Mouse (Mus musculus): ENCODE data around the gene Bmp2k. TPM values are rescaled to one million over a fixed set of nuclear protein-coding genes. Genes with fewer than 3 reads are reported as not detected.
A peak's percentile ranks its signal among the peaks of the same experiment; 100 is the strongest.

The Bmp2k gene
- polyA plus RNA-seq, 1 experiment from 2014 or later = 8.4 TPM

DNA sequence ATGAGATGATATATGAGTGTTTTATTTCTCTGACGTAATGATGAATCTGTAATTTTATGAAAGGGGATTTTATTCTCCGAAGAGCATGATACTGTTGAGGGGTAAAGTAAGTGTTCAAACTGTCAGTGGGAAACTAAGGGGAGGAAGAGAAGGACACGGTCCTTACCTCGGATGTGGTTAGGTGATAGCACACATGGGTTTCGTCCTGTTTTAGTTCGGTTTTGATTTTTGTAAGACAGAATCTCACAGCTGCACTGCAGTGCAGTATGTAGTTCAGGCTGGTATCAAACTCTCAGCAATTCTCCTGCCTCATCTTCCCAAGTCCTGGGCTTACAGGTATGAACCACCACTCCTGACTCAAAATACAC, 34.6 kb upstream of the Bmp2k start:
- 95% methylated on average over 6 of the region's 6 CpGs for WGBS
- no peak for ATAC-seq (replicated peaks)
- no peak overlapping the region for H3K27ac ChIP-seq (replicated peaks)

DNA sequence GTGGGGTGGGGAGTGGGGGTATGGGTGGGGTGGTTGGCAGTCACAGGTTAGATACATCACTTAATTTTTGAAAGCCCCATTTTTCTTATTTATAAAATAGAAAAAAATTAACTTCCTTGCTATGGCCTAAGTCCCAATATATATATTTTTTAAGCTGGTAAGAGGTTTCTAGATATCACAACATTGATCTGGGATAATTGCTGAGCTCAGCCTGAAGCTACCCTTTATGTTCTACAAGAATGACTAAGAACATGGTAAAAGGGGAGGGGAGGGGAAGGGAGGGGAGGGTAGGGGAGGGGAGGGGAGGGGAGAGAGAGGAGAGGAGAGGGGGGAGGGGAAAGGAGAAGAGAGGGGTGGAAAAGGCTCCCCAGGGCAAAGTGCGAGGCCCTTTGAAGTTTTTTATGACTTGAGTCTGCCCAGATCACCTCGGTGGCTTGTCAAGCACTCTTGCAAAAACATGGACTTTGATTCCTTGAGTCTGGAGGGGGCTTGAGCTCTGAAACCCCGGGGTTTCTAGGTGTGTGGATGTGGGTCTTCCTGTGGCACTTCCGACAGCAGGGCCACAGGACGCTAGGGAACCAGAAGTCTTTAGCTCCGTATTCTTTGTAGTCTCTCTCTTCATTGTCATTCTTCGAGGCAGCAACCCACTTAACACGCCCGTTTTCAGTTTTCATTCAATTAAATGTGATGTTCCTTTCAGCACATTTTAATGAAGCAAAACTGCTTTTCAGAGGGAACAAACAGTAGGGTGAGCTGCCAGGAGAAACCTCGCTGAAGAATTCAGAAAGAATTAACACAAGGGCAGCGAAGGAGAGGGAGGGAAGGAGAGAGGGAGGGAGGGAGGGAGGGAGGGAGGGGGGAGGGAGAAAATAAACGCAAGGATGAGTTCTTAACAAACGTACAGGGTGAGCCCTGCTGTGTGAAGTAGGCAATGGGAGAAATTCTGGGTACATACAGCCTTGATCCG, 33.1 kb upstream of the Bmp2k start:
- Histone ChIP-seq H3K27me3 (no peaks in the 10 kb centered on the region), H3K4me2 (replicated peaks) (peak overlapping the region; percentile 31), H3K36me3 (no peaks in the 10 kb centered on the region), H3K9me3 (no peaks in the 10 kb centered on the region), H3K4me3 (peak overlapping the region; percentile 17; the same call in 1 of the 2 replicates), H3K9ac (replicated peaks) (no peak overlapping the region), H3K27ac (replicated peaks) (no peak overlapping the region; the same call in 1 of the 2 replicates), H3K4me1 (peaks cover 7% of the 10 kb centered on the region)
- peak; percentile 86 for ATAC-seq (replicated peaks)
- WGBS = under 1% methylated on average over 14 of the region's 14 CpGs

More for the DNA sequence above, 34.6 kb upstream of the Bmp2k start:
- H3K4me2 ChIP-seq (replicated peaks) = no peak overlapping the region
- peaks cover 7% of the 10 kb centered on the region for H3K4me1 ChIP-seq
- no peaks in the 10 kb centered on the region for H3K36me3 ChIP-seq
- H3K9ac ChIP-seq (replicated peaks) = no peak overlapping the region
- H3K4me3 ChIP-seq = no peak overlapping the region
- no peaks in the 10 kb centered on the region for H3K9me3 ChIP-seq
- H3K27me3 ChIP-seq = no peaks in the 10 kb centered on the region

DNA sequence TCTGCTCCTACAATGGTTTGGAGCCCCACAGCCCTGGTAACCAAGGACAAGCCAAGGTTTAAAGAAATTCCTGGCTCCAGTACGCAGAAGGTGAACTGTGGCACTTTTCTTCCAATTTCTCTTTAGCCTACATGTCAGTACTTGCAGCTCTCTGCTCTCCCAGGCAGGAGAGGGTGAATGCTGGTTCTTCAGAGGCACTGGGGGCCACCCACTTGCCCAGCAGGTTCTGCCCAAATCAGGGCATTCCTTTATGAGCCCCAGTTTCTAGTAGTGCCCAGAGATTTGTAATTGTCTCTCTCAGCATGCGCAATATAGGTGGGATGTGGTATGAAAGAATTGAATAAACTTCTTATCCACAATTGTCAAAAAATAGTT, 32.5 kb upstream of the Bmp2k start:
- H3K27ac ChIP-seq (replicated peaks) = no peak overlapping the region
- H3K4me3 ChIP-seq = no peak overlapping the region
- H3K9me3 ChIP-seq = no peaks in the 10 kb centered on the region
- H3K9ac ChIP-seq (replicated peaks) = no peak overlapping the region
- H3K36me3 ChIP-seq = no peaks in the 10 kb centered on the region
- no peaks in the 10 kb centered on the region for H3K27me3 ChIP-seq
- ATAC-seq (replicated peaks) = no peak
- H3K4me1 ChIP-seq = peaks cover 7% of the 10 kb centered on the region
- peak overlapping the region; percentile 31 for H3K4me2 ChIP-seq (replicated peaks)
- 46% methylated on average over 2 of the region's 2 CpGs for WGBS

DNA sequence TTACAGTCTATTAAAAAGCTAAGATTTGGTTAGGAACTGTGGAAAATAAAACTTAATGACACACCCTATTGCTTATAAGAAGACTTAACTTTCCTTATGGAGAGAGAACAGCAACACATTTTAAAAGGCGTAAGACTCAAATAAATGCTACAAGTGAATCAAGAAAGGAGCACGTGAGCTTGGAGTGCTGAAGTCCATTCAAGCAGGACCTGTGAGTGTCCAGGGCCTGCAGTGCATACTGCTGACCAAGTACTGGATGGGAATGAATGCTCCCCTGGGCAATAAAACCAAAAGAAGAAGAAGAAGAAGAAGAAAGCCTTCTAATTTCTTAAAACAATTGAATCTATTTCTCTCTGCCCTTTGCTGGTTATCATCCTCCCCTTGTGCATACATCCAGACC, 32.0 kb upstream of the Bmp2k start:
- Histone ChIP-seq H3K27me3 (no peaks in the 10 kb centered on the region), H3K4me1 (peaks cover 7% of the 10 kb centered on the region), H3K9ac (replicated peaks) (no peak overlapping the region), H3K36me3 (no peaks in the 10 kb centered on the region), H3K4me2 (replicated peaks) (no peak overlapping the region), H3K9me3 (no peaks in the 10 kb centered on the region), H3K27ac (replicated peaks) (no peak overlapping the region), H3K4me3 (no peak overlapping the region)
- no peak for ATAC-seq (replicated peaks)
- 72% methylated on average over 2 of the region's 2 CpGs for WGBS

DNA sequence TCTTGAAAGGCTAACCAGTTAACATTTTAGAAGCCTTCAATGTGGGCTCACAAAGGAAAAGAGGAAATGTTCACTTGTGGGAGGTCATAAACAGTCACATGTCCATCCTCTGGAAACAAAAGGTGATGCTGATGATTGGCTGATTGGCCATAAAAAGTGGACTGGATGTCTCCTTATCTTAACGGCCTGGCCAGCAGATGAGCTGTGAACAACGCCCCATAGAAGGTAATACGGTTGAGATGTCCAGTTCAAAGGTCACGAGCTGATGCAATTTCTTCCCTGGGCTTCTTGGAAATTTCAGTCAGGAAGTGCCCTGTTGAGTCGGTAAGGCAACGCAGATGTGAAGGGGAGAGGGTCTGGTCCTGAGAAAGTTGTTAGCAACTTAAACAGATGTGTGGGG, 28.9 kb upstream of the Bmp2k start:
- Histone ChIP-seq H3K9ac (replicated peaks) (no peak overlapping the region), H3K27me3 (no peaks in the 10 kb centered on the region), H3K4me2 (replicated peaks) (no peak overlapping the region), H3K36me3 (no peaks in the 10 kb centered on the region), H3K4me3 (no peak overlapping the region), H3K9me3 (no peaks in the 10 kb centered on the region), H3K4me1 (peaks cover 7% of the 10 kb centered on the region), H3K27ac (replicated peaks) (no peak overlapping the region)
- 39% methylated on average over 6 of the region's 6 CpGs for WGBS
- ATAC-seq (replicated peaks) = no peak

DNA sequence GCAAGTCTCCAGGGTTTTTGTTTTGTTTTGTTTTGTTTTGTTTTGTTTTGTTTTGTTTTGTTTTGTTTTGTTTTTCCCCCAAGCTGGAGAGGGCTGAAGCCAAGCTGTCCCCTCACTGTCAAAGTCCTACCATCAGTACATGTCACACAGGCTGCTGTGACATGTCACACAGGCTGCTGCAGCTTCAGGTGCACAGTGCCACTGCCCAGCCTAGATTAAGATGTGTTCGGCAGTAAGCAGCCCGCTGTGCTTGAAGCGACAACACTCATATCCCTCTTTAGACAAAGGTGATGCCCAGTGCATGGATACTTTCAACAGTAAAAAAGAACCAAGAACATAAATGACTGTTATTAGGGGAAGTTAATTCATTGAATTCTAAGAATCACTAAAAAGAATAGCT, 28.5 kb upstream of the Bmp2k start:
- Histone ChIP-seq H3K4me2 (replicated peaks) (no peak overlapping the region), H3K9me3 (no peaks in the 10 kb centered on the region), H3K4me1 (peaks cover 7% of the 10 kb centered on the region), H3K27ac (replicated peaks) (no peak overlapping the region), H3K27me3 (no peaks in the 10 kb centered on the region), H3K4me3 (no peak overlapping the region), H3K9ac (replicated peaks) (no peak overlapping the region), H3K36me3 (no peaks in the 10 kb centered on the region)
- WGBS = 58% methylated on average over 3 of the region's 3 CpGs
- ATAC-seq (replicated peaks) = no peak

DNA sequence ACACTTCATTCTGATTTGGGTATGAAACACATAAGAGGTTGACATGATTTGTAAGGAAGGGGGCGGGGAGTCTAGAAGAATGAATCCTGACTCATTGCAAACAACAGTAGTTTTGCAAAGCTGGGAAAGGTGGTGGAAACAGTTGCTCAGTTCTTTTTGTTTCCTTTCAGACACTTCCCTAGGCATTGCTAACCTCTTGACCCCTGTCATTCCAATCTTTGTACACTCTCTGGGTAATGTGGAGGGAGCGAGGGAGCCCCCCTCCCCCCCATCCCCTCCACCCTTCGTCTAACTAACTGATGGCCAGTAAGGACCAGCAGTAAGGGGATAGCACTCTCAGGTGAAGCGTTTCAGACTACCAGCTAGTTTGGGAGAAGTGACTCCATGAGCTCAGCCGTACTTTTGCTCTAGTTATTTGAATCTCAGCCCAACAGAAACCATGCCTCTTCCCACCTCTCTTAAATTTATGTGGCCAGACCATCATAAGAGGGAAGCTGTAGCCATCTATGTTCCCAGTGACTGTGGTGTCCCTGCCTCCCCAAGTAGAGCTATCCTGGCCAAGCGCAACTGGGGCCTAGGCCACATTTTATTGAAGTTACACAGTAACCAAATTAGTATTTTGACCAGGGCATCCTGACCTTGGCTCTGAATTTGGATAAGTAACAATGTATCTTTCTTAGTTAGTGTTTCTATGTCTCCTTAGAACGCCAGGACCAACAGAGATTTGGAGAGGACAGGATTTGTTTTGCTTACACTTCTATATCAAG, 27.6 kb upstream of the Bmp2k start:
- peaks cover 3% of the 10 kb centered on the region for H3K4me1 ChIP-seq
- H3K4me2 ChIP-seq (replicated peaks) = no peak overlapping the region
- no peak overlapping the region for H3K4me3 ChIP-seq
- no peaks in the 10 kb centered on the region for H3K36me3 ChIP-seq
- H3K27me3 ChIP-seq = no peaks in the 10 kb centered on the region
- H3K9me3 ChIP-seq = no peaks in the 10 kb centered on the region
- 55% methylated on average over 7 of the region's 7 CpGs for WGBS
- H3K27ac ChIP-seq (replicated peaks) = no peak overlapping the region
- ATAC-seq (replicated peaks) = no peak
- no peak overlapping the region for H3K9ac ChIP-seq (replicated peaks)

DNA sequence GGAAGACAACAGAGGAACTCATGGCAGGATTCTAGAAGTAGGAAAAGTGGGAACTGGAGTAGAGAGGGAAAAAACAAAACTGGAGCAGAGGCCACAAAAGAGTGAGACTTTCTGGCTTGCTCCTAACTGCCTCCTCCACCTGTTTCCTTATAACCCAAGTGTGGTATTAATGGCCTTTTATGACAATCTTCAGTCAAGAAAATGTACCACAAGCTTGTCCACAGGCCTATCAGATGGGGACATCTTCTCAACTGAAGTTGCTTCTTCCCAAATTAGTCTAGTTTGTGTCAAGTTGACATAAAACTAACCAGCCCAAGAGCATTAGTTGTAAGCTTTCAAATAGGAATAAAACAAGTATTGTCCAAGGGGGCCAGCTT, 27.0 kb upstream of the Bmp2k start:
- no peak overlapping the region for H3K4me3 ChIP-seq
- no peak overlapping the region for H3K27ac ChIP-seq (replicated peaks)
- H3K4me1 ChIP-seq = peaks cover 5% of the 10 kb centered on the region; the same call in 1 of the 2 replicates
- no peaks in the 10 kb centered on the region for H3K9me3 ChIP-seq
- no peak for ATAC-seq (replicated peaks)
- no peak overlapping the region for H3K9ac ChIP-seq (replicated peaks)
- H3K36me3 ChIP-seq = no peaks in the 10 kb centered on the region
- no peaks in the 10 kb centered on the region for H3K27me3 ChIP-seq
- H3K4me2 ChIP-seq (replicated peaks) = no peak overlapping the region

DNA sequence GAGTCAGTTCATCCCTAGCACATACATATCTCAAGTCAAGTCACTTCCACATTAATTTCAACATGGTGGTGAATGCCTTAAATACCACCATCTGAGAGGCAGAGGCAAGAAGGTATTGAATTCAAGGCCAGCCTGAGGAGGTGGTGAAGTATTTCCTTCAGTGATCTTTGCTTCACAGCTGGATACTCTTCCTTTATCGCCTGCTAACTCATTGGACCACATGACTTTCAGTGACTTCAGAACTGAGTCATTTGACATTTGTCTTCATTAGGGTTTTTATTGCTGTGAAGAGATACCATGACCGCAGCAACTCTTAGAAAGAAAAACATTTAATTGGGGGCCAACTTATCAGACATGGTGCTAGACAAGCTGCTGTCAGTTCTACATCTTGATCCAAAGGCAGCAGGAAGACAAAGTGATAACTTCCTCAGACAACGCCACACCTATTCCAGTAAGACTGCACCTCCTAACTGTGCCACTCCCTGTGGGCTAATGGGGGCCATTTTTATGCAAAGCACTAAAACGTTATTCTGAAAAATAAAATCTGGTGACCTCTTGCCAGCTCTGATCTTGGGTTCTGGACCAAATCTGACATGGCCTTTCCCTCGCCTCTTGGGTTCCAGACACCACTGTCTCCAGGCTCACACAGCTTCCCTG, 24.9 kb upstream of the Bmp2k start:
- no peak overlapping the region for H3K9ac ChIP-seq (replicated peaks)

DNA sequence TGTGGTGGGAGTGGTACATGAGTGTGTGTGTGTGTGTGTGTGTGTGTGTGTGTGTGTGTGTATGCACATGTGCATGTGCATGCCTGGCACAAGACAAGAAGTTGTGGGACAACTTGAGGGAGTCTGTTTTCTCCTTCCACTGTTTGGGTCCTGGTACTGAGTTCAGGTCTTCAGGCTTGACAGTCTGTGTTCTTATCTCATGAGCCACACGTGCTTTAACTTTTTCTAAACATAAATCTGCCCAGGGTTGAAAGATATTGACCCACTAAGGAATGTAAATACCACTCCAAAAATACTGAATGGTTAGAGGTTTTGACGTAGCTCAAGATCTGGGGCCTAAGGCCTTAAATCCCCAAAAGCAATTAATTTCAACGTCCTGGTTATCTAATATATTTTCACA, 23.8 kb upstream of the Bmp2k start:
- Histone ChIP-seq H3K9me3 (no peaks in the 10 kb centered on the region), H3K4me3 (no peak overlapping the region), H3K4me1 (peaks cover 5% of the 10 kb centered on the region; the same call in 1 of the 2 replicates), H3K36me3 (no peaks in the 10 kb centered on the region), H3K27ac (replicated peaks) (no peak overlapping the region), H3K4me2 (replicated peaks) (no peak overlapping the region), H3K27me3 (no peaks in the 10 kb centered on the region), H3K9ac (replicated peaks) (no peak overlapping the region)
- 91% methylated on average over 3 of the region's 3 CpGs for WGBS
- no peak for ATAC-seq (replicated peaks)

More for the DNA sequence above, 24.9 kb upstream of the Bmp2k start:
- Histone ChIP-seq H3K36me3 (no peaks in the 10 kb centered on the region), H3K4me3 (no peak overlapping the region), H3K4me1 (peaks cover 5% of the 10 kb centered on the region; the same call in 1 of the 2 replicates), H3K27me3 (no peaks in the 10 kb centered on the region), H3K27ac (replicated peaks) (no peak overlapping the region), H3K4me2 (replicated peaks) (no peak overlapping the region), H3K9me3 (no peaks in the 10 kb centered on the region)
- 94% methylated on average over 5 of the region's 5 CpGs for WGBS
- ATAC-seq (replicated peaks) = no peak

DNA sequence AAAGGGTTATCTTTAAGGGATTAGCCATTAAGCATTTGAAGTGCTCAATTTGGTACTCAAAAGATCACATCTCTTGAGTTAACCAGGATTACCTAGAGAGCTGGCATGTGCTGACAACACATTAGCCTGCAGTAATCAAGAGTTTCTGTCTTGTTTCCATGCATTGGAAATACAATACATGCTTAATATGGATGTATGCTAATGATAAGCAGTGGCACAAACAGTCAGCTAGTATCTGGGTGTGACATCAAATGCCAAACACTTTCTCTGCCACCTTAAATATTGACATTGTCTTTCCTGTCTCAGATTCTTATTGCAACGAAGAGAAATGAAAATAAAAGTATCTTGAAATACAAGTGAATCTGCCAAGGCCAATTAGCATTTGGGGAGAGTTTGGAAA, 22.8 kb upstream of the Bmp2k start:
- no peak overlapping the region for H3K9ac ChIP-seq (replicated peaks)
- H3K4me2 ChIP-seq (replicated peaks) = no peak overlapping the region
- H3K36me3 ChIP-seq = no peaks in the 10 kb centered on the region
- H3K4me3 ChIP-seq = no peak overlapping the region
- peak; percentile 61; the same call in 1 of the 2 replicates for ATAC-seq (replicated peaks)
- H3K4me1 ChIP-seq = peaks cover 10% of the 10 kb centered on the region; the same call in 1 of the 2 replicates
- 32% methylated on average over 1 of the region's 1 CpGs for WGBS
- H3K9me3 ChIP-seq = no peaks in the 10 kb centered on the region
- H3K27ac ChIP-seq (replicated peaks) = no peak overlapping the region
- no peaks in the 10 kb centered on the region for H3K27me3 ChIP-seq

DNA sequence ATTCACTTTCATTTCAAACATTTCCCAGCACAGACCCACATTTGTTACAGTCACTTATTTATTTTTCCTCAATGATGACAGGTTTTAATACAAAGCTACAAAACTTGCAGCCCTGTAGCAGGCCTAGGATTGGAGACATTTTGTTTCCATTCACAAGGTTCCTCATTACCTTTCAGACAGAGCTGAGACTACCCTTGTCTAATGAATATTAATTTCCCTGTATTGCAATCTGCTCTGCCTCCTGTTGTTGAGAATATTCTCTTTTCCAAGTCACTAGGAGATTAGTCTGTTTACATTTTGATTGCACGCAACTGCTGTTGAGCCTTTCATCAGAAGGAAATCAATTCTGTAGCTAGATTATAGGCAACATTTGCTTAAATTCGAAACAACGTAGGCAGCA, 22.4 kb upstream of the Bmp2k start:
- Histone ChIP-seq H3K36me3 (no peaks in the 10 kb centered on the region), H3K9me3 (no peaks in the 10 kb centered on the region), H3K27me3 (no peaks in the 10 kb centered on the region), H3K4me1 (peaks cover 14% of the 10 kb centered on the region), H3K4me3 (no peak overlapping the region), H3K4me2 (replicated peaks) (no peak overlapping the region), H3K27ac (replicated peaks) (no peak overlapping the region), H3K9ac (replicated peaks) (no peak overlapping the region)
- peak; percentile 92 for ATAC-seq (replicated peaks)
- WGBS = 45% methylated on average over 3 of the region's 3 CpGs

All from forebrain, embryonic 15.5 days (tissue).